Mouse (Mus musculus) midbrain, embryonic 10.5 days (tissue): ENCODE results near the gene Ccsap. TPM values are rescaled to one million over a fixed set of nuclear protein-coding genes. Genes with fewer than 3 reads are reported as not detected.

ENCODE experiments used
- DNase-seq: peaks from one replicate; pipeline ENCODE4 v3.0.0-alpha.2; 2017; ENCODE audit warnings: low spot score
- H3K27ac ChIP-seq: fragments of 300-500 bp; sonication (generic); replicated peaks from 2 replicates; pipeline ENCODE4 v1.5.1; 2016; ENCODE audit warnings: mild to moderate bottlenecking
- H3K27me3 ChIP-seq: fragments of 300-500 bp; sonication (generic); 2 replicates; pipeline ENCODE4 v1.6.1; 2016; ENCODE audit warnings: low read depth, mild to moderate bottlenecking; ENCODE audit not compliant: poor library complexity, severe bottlenecking
- H3K36me3 ChIP-seq: fragments of 300-500 bp; sonication (generic); 2 replicates; pipeline ENCODE4 v1.6.1; 2016; ENCODE audit warnings: mild to moderate bottlenecking, moderate library complexity
- H3K4me1 ChIP-seq: fragments of 300-500 bp; sonication (generic); 2 replicates; pipeline ENCODE4 v1.6.1; 2016
- H3K4me3 ChIP-seq: fragments of 300-500 bp; sonication (generic); 2 replicates; pipeline ENCODE4 v1.5.1; 2016; ENCODE audit warnings: mild to moderate bottlenecking, moderate library complexity
- H3K9me3 ChIP-seq: fragments of 300-500 bp; sonication (generic); replicated peaks from 2 replicates; pipeline ENCODE4 v1.6.1; 2016; ENCODE audit warnings: mild to moderate bottlenecking
- WGBS: fragments of 180-500 bp; shearing (Covaris S2); methylation state at CpG from one replicate; pipeline ENCODE4 v1.1.7; 2016; 5-methylcytosine and 5-hydroxymethylcytosine counted together
- polyA plus RNA-seq: library from polyadenylated mRNA; unstranded; fragments of >200 nt; fragmentation: Nextera tagmentation; extraction: Ambion mirVana; gene quantifications from 2 replicates; pipeline ENCODE4 v1.2.1, GENCODE M21; 2016

Ccsap gene
- polyA plus RNA-seq, 1 experiment from 2014 or later = 7.8 TPM

- H3K27me3 ChIP-seq = no peaks in the 10 kb centered on the region
- no peak for DNase-seq
- H3K9me3 ChIP-seq = no peaks in the 10 kb centered on the region
- H3K36me3 ChIP-seq = peaks cover 30% of the 10 kb centered on the region
- H3K4me1 ChIP-seq = no peaks in the 10 kb centered on the region
- 95% methylated on average over 12 of the region's 12 CpGs for WGBS
- no peak overlapping the region for H3K27ac ChIP-seq
- no peak overlapping the region for H3K4me3 ChIP-seq
These were observed 13.5 kb downstream of the Ccsap start for GRCm38 (mm10) chr8:123846509-123846908.

DNA sequence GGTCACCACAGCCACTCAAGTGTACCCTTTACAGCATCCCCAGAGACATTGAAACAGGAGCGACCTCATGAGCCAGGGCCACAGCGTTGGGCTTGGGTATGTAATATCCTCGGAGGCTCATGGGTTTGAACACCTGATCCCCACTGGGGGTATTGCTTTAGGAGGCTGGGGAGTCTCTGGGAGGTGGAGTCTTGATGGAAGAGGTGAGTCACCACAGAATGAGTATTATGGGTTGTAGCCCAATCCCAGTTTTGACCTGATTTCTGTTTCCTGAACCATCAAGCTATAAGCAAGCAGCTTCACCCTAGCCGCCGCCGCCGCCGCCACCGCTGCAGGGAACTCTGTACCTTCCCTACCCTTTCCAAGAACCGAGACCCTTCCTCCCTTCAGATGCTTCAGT, 14.0 kb downstream of the Ccsap start:
- no peak for DNase-seq
- Histone ChIP-seq H3K27ac (no peak overlapping the region), H3K36me3 (peaks cover 35% of the 10 kb centered on the region), H3K4me3 (no peak overlapping the region), H3K4me1 (no peaks in the 10 kb centered on the region), H3K9me3 (no peaks in the 10 kb centered on the region), H3K27me3 (no peaks in the 10 kb centered on the region)
- WGBS = 94% methylated on average over 10 of the region's 10 CpGs

GRCm38 (mm10) chr8:123845114-123845513, 14.9 kb downstream of the Ccsap start:
- no peaks in the 10 kb centered on the region for H3K27me3 ChIP-seq
- WGBS = 94% methylated on average over 13 of the region's 13 CpGs
- no peak overlapping the region for H3K4me3 ChIP-seq
- no peaks in the 10 kb centered on the region for H3K4me1 ChIP-seq
- H3K36me3 ChIP-seq = peaks cover 42% of the 10 kb centered on the region
- DNase-seq = no peak
- H3K27ac ChIP-seq = no peak overlapping the region
- no peaks in the 10 kb centered on the region for H3K9me3 ChIP-seq

DNA sequence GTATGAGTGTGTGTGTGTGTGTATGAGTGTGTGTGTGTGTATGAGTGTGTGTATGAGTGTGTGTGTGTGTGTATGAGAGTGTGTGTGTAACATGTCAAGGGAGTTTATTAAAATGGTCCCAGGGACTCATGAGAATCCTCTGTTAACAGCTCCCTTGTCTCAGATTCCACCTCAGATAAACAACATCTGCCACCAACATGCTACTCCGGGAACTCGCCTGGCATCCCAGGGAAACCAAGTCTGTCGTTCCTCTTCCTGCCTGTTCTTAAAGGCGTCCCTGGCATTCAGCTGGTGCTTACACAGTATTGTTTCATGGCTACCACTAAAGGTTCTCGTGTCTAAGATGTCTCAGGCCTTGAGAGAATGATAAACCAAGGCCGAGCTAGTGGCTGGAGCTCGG, 15.7 kb downstream of the Ccsap start:
- 89% methylated on average over 7 of the region's 7 CpGs for WGBS
- H3K4me3 ChIP-seq = no peak overlapping the region
- H3K27me3 ChIP-seq = no peaks in the 10 kb centered on the region
- H3K4me1 ChIP-seq = no peaks in the 10 kb centered on the region
- peaks cover 45% of the 10 kb centered on the region for H3K36me3 ChIP-seq
- no peaks in the 10 kb centered on the region for H3K9me3 ChIP-seq
- H3K27ac ChIP-seq = no peak overlapping the region
- no peak for DNase-seq

GRCm38 (mm10) chr8:123842086-123842485, 17.9 kb downstream of the Ccsap start:
- no peak overlapping the region for H3K27ac ChIP-seq
- no peaks in the 10 kb centered on the region for H3K4me1 ChIP-seq
- no peaks in the 10 kb centered on the region for H3K9me3 ChIP-seq
- no peak for DNase-seq
- H3K27me3 ChIP-seq = no peaks in the 10 kb centered on the region
- 93% methylated on average over 12 of the region's 12 CpGs for WGBS
- peaks cover 64% of the 10 kb centered on the region for H3K36me3 ChIP-seq
- no peak overlapping the region for H3K4me3 ChIP-seq

DNA sequence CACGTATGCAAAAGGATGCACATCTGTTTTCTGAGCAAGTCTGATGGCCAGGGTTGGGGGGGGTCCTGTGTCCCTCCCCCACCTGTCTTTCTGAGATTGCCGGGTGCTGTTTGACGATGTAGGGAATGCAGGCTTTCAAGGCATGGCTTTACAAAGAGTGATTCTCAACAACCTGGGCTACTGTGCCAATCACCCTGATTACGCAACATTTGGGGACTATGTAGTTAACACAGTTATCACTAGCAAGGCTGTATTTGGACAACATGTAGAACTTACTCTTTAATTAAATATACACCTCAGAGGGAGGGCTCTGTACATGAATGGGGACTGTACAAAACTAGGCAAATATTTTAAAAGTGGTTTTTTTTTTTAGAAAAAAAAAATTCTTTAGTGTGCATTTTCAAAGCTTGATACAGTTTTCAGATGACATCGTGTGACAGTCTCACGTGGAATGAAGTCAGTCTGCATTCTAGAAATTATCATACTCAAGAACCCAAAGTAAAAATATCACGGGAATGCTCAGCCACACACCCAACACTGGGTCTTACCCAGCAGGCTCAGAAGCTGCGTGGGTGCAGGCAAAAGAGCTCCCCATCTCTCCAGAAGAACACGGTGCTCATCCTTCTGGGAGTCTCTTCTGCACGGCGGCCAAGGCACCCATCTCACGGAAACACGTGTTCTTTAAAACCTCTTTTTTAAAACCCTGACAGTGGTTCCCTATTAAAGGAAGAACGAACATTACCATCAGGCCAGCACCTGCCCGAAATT, 19.2 kb downstream of the Ccsap start:
- no peaks in the 10 kb centered on the region for H3K27me3 ChIP-seq
- H3K27ac ChIP-seq = no peak overlapping the region
- no peaks in the 10 kb centered on the region for H3K9me3 ChIP-seq
- WGBS = 93% methylated on average over 15 of the region's 15 CpGs
- H3K4me3 ChIP-seq = no peak overlapping the region
- DNase-seq = no peak
- no peaks in the 10 kb centered on the region for H3K4me1 ChIP-seq
- peaks cover 77% of the 10 kb centered on the region for H3K36me3 ChIP-seq

- Histone ChIP-seq H3K36me3 (peaks cover 85% of the 10 kb centered on the region), H3K27ac (no peak overlapping the region), H3K9me3 (no peaks in the 10 kb centered on the region), H3K4me3 (no peak overlapping the region), H3K4me1 (no peaks in the 10 kb centered on the region), H3K27me3 (no peaks in the 10 kb centered on the region)
- no peak for DNase-seq
- 79% methylated on average over 9 of the region's 9 CpGs for WGBS
These were observed 21.5 kb downstream of the Ccsap start for GRCm38 (mm10) chr8:123838496-123838895.

- H3K27ac ChIP-seq = no peak overlapping the region
- DNase-seq = no peak
- H3K4me1 ChIP-seq = no peaks in the 10 kb centered on the region
- no peaks in the 10 kb centered on the region for H3K27me3 ChIP-seq
- WGBS = 92% methylated on average over 6 of the region's 6 CpGs
- H3K4me3 ChIP-seq = no peak overlapping the region
- no peaks in the 10 kb centered on the region for H3K9me3 ChIP-seq
- H3K36me3 ChIP-seq = peaks cover 90% of the 10 kb centered on the region
These were observed 23.7 kb downstream of the Ccsap start for GRCm38 (mm10) chr8:123836354-123836753.

DNA sequence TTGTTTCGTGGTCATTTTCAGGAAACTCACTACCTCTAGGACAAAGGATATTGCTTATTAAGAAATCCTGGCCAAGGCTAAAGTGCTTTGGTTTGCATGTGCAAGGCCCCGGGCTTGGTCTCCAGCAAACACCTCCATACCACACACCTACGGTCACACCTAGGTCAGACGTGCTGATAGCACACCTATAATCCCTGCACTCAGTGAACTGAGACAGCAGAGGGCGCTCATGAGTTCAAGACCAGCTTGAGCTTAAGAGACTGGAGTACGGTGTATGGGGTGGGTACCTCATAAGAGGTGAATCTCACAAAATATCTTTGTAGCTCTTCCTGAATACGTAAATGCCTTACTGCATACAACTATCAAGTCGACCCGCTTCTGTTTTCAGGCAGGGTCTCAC, 24.6 kb downstream of the Ccsap start:
- Histone ChIP-seq H3K27ac (no peak overlapping the region), H3K4me1 (no peaks in the 10 kb centered on the region), H3K27me3 (no peaks in the 10 kb centered on the region), H3K36me3 (peaks cover 91% of the 10 kb centered on the region), H3K9me3 (no peaks in the 10 kb centered on the region), H3K4me3 (no peak overlapping the region)
- 63% methylated on average over 9 of the region's 9 CpGs for WGBS
- DNase-seq = peak; percentile 39

- 97% methylated on average over 4 of the region's 4 CpGs for WGBS
These were observed 27.3 kb downstream of the Ccsap start for GRCm38 (mm10) chr8:123832757-123833156.

GRCm38 (mm10) chr8:123827523-123827922, 32.5 kb downstream of the Ccsap start:
- H3K27ac ChIP-seq = no peak overlapping the region
- H3K4me3 ChIP-seq = no peak overlapping the region
- H3K36me3 ChIP-seq = peaks cover 99% of the 10 kb centered on the region
- no peaks in the 10 kb centered on the region for H3K27me3 ChIP-seq
- no peaks in the 10 kb centered on the region for H3K4me1 ChIP-seq
- DNase-seq = no peak
- 90% methylated on average over 13 of the region's 13 CpGs for WGBS
- H3K9me3 ChIP-seq = peaks cover 6% of the 10 kb centered on the region; the same call in 1 of the 2 replicates

More at GRCm38 (mm10) chr8:123832757-123833156, 27.3 kb downstream of the Ccsap start:
- peak; percentile 19 for DNase-seq
- Histone ChIP-seq H3K9me3 (no peaks in the 10 kb centered on the region), H3K4me1 (no peaks in the 10 kb centered on the region), H3K36me3 (peaks cover 100% of the 10 kb centered on the region), H3K4me3 (no peak overlapping the region), H3K27ac (no peak overlapping the region), H3K27me3 (no peaks in the 10 kb centered on the region)

GRCm38 (mm10) chr8:123826758-123827157, 33.3 kb downstream of the Ccsap start:
- H3K27ac ChIP-seq = no peak overlapping the region
- H3K4me3 ChIP-seq = no peak overlapping the region
- peaks cover 6% of the 10 kb centered on the region; the same call in 1 of the 2 replicates for H3K9me3 ChIP-seq
- 95% methylated on average over 7 of the region's 7 CpGs for WGBS
- H3K27me3 ChIP-seq = no peaks in the 10 kb centered on the region
- H3K36me3 ChIP-seq = peaks cover 99% of the 10 kb centered on the region
- no peak for DNase-seq
- no peaks in the 10 kb centered on the region for H3K4me1 ChIP-seq

DNA sequence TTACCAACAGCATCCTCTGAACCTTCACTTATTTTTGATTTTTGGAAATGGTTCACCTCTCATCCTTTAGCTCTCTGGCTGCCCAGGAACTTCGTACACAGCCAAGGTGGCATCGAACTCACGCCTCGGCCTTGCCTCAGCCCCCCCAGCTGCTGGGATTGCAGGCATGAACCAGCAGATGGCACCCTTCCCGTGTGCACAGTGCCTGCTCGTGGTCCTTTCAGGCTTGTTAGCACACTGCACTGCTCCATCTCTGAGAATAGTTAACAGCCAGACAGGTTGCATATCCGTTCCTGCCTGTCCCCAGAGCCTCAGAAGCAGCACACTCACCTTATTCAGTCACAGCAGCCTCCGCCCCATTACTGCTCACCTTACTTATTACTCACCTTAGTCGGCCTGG, 34.0 kb downstream of the Ccsap start:
- no peak overlapping the region for H3K4me3 ChIP-seq
- 67% methylated on average over 9 of the region's 9 CpGs for WGBS

More for the DNA sequence above, 34.0 kb downstream of the Ccsap start:
- H3K9me3 ChIP-seq = peaks cover 6% of the 10 kb centered on the region; the same call in 1 of the 2 replicates
- H3K36me3 ChIP-seq = peaks cover 97% of the 10 kb centered on the region
- H3K4me1 ChIP-seq = no peaks in the 10 kb centered on the region
- 0 out of 2 replicates have a peak overlapping the region, but pooled peaks have one; percentile 13 for H3K27ac ChIP-seq
- peak; percentile 28 for DNase-seq
- H3K27me3 ChIP-seq = no peaks in the 10 kb centered on the region
